Mouse (Mus musculus): Measurements from ENCODE around the gene Galnt18.

GRCm38 (mm10) chr7:111625736-111626135 is 154.0 kb downstream of the Galnt18 start:
- no peak for TF ChIP-seq EP300 (IDR thresholded peaks at IDR 0.05; ENCODE audit: low read depth)
- TF ChIP-seq CTCF (IDR thresholded peaks at IDR 0.05; ENCODE audit: low read depth), result no peak
